Mouse (Mus musculus): ENCODE results near the gene Ttc9b. TPM values are rescaled to one million over a fixed set of nuclear protein-coding genes. Genes with fewer than 3 reads are reported as not detected.

Gene Ttc9b
- polyA plus RNA-seq, 2 experiments = 0.21 to 0.24 TPM

DNA sequence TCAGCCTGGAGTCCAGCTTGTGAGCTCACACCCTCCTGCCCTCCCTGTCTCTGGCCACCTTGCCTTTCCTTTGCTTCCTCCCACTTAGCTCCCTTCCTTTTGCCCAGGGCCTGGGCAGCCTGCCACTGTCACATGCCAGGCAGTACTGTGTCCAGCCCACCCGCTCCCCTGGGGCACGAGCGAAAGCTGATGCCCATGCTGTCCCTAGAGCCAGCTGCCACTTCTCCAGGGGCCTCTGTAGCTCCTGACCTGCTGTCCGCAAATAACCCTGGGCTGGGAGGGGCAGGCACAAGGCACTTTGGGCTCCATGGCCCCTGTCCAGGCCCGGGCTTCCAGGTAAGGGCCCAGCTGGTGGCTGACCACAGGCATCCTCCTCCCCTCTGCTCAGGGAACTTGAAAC lies 46.1 kb upstream of the Ttc9b start:
- Histone ChIP-seq H3K27ac (replicated peaks; ENCODE audit: low read depth, low read length) (0 out of 2 replicates have a peak overlapping the region, but pooled peaks have one; percentile 26), H3K9ac (ENCODE audit: low read depth, low read length, severe bottlenecking) (0 out of 2 replicates have a peak overlapping the region, but pooled peaks have one; percentile 7), H3K4me2 (replicated peaks; ENCODE audit: low read depth, low read length, severe bottlenecking) (no peak overlapping the region), H3K36me3 (ENCODE audit: control insufficient read depth, insufficient read depth, low read length) (peaks cover 35% of the 10 kb centered on the region), H3K9me3 (ENCODE audit: control insufficient read depth, low read length) (no peaks in the 10 kb centered on the region), H3K4me3 (replicated peaks; ENCODE audit: low read length) (no peak overlapping the region), H3K4me1 (ENCODE audit: control insufficient read depth, insufficient read depth, low read length) (peaks cover 23% of the 10 kb centered on the region), H3K27me3 (ENCODE audit: control insufficient read depth, insufficient read depth, low read length) (no peaks in the 10 kb centered on the region)
- ATAC-seq (ENCODE audit: low FRiP score, low read depth) (0 out of 2 replicates have a peak, but pooled peaks have one; percentile 13), DNase-seq (ENCODE audit: low spot score) (no peak)
- TF ChIP-seq POLR2A (IDR thresholded peaks at IDR 0.05; ENCODE audit: borderline replicate concordance, extremely low read depth, insufficient read depth, insufficient read length) = no peak
- 62% methylated on average over 5 of the region's 5 CpGs for WGBS

DNA sequence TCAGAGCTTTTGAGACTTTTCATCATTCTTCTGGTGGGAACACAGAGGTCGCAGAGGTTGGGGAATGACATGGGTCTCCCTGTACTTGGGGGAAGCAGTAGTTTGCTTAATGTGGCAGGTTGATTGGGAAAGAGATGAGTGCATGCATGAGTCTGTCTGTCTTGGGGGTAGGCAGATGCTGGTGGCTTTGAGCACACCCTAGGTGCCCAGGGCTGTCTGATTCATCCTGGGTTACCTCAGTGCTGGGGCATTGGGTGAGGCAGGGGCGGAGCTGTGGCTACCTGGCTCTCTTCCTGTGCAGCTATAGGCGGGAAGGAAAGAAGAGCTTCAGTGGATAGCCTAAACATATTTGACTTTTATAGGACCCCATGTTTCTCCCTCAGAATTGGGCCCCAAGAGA lies 45.6 kb upstream of the Ttc9b start:
- Histone ChIP-seq H3K9me3 (ENCODE audit: control insufficient read depth, low read length) (no peaks in the 10 kb centered on the region), H3K4me2 (replicated peaks; ENCODE audit: low read depth, low read length, severe bottlenecking) (no peak overlapping the region), H3K9ac (ENCODE audit: low read depth, low read length, severe bottlenecking) (0 out of 2 replicates have a peak overlapping the region, but pooled peaks have one; percentile 7), H3K27me3 (ENCODE audit: control insufficient read depth, insufficient read depth, low read length) (no peaks in the 10 kb centered on the region), H3K27ac (replicated peaks; ENCODE audit: low read depth, low read length) (no peak overlapping the region), H3K36me3 (ENCODE audit: control insufficient read depth, insufficient read depth, low read length) (peaks cover 35% of the 10 kb centered on the region), H3K4me1 (ENCODE audit: control insufficient read depth, insufficient read depth, low read length) (peaks cover 23% of the 10 kb centered on the region), H3K4me3 (replicated peaks; ENCODE audit: low read length) (no peak overlapping the region)
- TF ChIP-seq POLR2A (IDR thresholded peaks at IDR 0.05; ENCODE audit: borderline replicate concordance, extremely low read depth, insufficient read depth, insufficient read length) = no peak
- no peak for DNase-seq (ENCODE audit: low spot score)
- no peak for ATAC-seq (ENCODE audit: low FRiP score, low read depth)
- WGBS = 91% methylated on average over 3 of the region's 3 CpGs

DNA sequence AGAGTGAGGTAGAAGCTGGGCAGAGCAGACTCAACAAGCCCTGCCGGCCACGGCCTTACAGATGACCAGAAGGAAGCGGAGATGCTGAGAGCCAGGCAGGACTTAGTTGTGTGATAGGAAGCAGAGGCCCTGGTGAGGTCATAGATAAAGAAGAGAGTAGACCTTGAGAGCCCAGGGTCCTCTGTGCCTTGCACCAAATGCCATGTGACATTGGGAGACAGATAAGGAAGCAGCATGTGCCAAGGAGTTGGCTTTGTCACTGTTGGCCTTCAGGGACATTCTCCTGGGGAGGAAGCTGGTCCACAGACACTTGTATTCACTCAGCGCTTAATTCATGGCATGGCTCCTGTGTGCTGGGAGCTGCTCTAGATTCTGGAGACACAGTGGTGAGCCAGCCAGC lies 44.4 kb upstream of the Ttc9b start:
- no peaks in the 10 kb centered on the region for H3K9me3 ChIP-seq (ENCODE audit: control insufficient read depth, low read length)
- H3K4me2 ChIP-seq (replicated peaks; ENCODE audit: low read depth, low read length, severe bottlenecking) = no peak overlapping the region
- ATAC-seq (ENCODE audit: low FRiP score, low read depth) (no peak), DNase-seq (ENCODE audit: low spot score) (no peak)
- no peak overlapping the region for H3K4me3 ChIP-seq (replicated peaks; ENCODE audit: low read length)
- WGBS = 97% methylated on average over 4 of the region's 4 CpGs
- no peak overlapping the region for H3K9ac ChIP-seq (ENCODE audit: low read depth, low read length, severe bottlenecking)
- H3K27ac ChIP-seq (replicated peaks; ENCODE audit: low read depth, low read length) = no peak overlapping the region
- H3K27me3 ChIP-seq (ENCODE audit: control insufficient read depth, insufficient read depth, low read length) = no peaks in the 10 kb centered on the region
- peaks cover 35% of the 10 kb centered on the region for H3K36me3 ChIP-seq (ENCODE audit: control insufficient read depth, insufficient read depth, low read length)
- TF ChIP-seq POLR2A (IDR thresholded peaks at IDR 0.05; ENCODE audit: borderline replicate concordance, extremely low read depth, insufficient read depth, insufficient read length) = no peak
- H3K4me1 ChIP-seq (ENCODE audit: control insufficient read depth, insufficient read depth, low read length) = peaks cover 23% of the 10 kb centered on the region

DNA sequence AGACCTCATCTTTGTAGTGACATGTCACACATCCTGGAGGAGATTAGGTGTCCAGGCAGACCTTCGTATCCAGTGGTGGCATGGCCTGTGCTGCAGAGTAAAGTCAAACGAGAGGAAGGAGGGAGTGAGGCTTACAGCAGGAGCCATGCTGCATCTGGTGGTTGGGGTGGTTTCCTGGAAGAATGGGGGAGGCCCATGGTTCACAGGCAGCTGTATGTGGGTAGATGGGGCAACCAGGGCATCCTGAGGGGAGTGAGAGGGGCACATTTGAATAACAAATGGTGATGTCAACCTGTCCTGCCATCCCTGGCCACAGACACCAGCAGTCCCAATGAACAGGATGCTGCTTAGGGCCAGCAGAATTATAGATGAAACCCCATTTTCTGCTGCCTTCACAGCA lies 44.0 kb upstream of the Ttc9b start:
- H3K27me3 ChIP-seq (ENCODE audit: control insufficient read depth, insufficient read depth, low read length) = no peaks in the 10 kb centered on the region
- H3K9ac ChIP-seq (ENCODE audit: low read depth, low read length, severe bottlenecking) = no peak overlapping the region
- H3K9me3 ChIP-seq (ENCODE audit: control insufficient read depth, low read length) = no peaks in the 10 kb centered on the region
- ATAC-seq (ENCODE audit: low FRiP score, low read depth) (no peak), DNase-seq (ENCODE audit: low spot score) (no peak)
- H3K4me2 ChIP-seq (replicated peaks; ENCODE audit: low read depth, low read length, severe bottlenecking) = no peak overlapping the region
- H3K4me3 ChIP-seq (replicated peaks; ENCODE audit: low read length) = no peak overlapping the region
- 83% methylated on average over 2 of the region's 2 CpGs for WGBS
- peaks cover 35% of the 10 kb centered on the region for H3K36me3 ChIP-seq (ENCODE audit: control insufficient read depth, insufficient read depth, low read length)
- TF ChIP-seq POLR2A (IDR thresholded peaks at IDR 0.05; ENCODE audit: borderline replicate concordance, extremely low read depth, insufficient read depth, insufficient read length) = no peak
- H3K4me1 ChIP-seq (ENCODE audit: control insufficient read depth, insufficient read depth, low read length) = peaks cover 21% of the 10 kb centered on the region
- H3K27ac ChIP-seq (replicated peaks; ENCODE audit: low read depth, low read length) = no peak overlapping the region

DNA sequence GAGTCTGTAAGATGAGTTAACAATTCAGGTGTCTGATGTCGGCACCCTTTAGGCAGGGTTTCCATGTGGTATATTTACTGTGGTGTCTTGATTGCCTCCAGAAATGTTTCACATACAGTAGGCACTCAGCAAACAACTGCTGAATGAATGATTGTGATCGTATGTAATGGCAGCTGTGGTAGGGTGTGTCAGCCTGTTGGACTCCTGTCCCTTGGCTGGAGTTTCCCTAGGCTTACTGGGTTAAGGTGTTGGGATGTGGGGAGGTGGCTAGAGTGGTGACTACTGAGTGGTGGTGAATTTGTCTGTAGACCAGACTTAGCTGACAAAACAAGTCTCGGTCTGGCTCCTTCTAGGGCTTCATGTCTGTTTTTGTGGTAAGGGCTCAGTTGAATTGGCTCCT lies 43.3 kb upstream of the Ttc9b start:
- H3K36me3 ChIP-seq (ENCODE audit: control insufficient read depth, insufficient read depth, low read length) = peaks cover 35% of the 10 kb centered on the region
- no peaks in the 10 kb centered on the region for H3K27me3 ChIP-seq (ENCODE audit: control insufficient read depth, insufficient read depth, low read length)
- no peak overlapping the region for H3K4me3 ChIP-seq (replicated peaks; ENCODE audit: low read length)
- H3K4me1 ChIP-seq (ENCODE audit: control insufficient read depth, insufficient read depth, low read length) = peaks cover 15% of the 10 kb centered on the region
- DNase-seq (ENCODE audit: low spot score) = no peak
- no peak overlapping the region for H3K27ac ChIP-seq (replicated peaks; ENCODE audit: low read depth, low read length)
- no peak overlapping the region for H3K4me2 ChIP-seq (replicated peaks; ENCODE audit: low read depth, low read length, severe bottlenecking)
- no peaks in the 10 kb centered on the region for H3K9me3 ChIP-seq (ENCODE audit: control insufficient read depth, low read length)
- no peak overlapping the region for H3K9ac ChIP-seq (ENCODE audit: low read depth, low read length, severe bottlenecking)
- no peak for TF ChIP-seq POLR2A (IDR thresholded peaks at IDR 0.05; ENCODE audit: borderline replicate concordance, extremely low read depth, insufficient read depth, insufficient read length)
- no peak for ATAC-seq (ENCODE audit: low FRiP score, low read depth)
- 88% methylated on average over 3 of the region's 3 CpGs for WGBS

DNA sequence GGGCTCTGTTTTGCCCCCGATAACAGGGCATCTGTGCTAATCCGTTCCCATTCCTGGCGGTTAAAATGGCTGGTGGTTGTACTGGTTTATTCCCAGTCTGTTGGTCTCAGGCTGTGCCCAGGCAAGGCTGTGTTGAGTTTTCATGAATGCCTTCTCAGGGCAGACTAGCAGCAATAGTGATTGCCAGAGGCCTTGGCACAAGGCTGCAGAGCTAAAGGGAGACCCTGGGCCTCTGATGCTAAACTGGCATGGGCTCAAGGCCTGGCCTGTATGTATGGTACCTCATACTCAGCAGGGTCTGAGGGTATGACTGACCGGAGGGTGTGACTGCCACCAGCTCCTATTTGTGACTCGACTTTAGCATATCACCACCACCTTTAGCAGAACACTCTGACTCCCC lies 42.8 kb upstream of the Ttc9b start:
- Histone ChIP-seq H3K9ac (ENCODE audit: low read depth, low read length, severe bottlenecking) (no peak overlapping the region), H3K4me3 (replicated peaks; ENCODE audit: low read length) (no peak overlapping the region), H3K27ac (replicated peaks; ENCODE audit: low read depth, low read length) (no peak overlapping the region), H3K27me3 (ENCODE audit: control insufficient read depth, insufficient read depth, low read length) (no peaks in the 10 kb centered on the region), H3K4me1 (ENCODE audit: control insufficient read depth, insufficient read depth, low read length) (peaks cover 10% of the 10 kb centered on the region), H3K4me2 (replicated peaks; ENCODE audit: low read depth, low read length, severe bottlenecking) (no peak overlapping the region), H3K9me3 (ENCODE audit: control insufficient read depth, low read length) (no peaks in the 10 kb centered on the region), H3K36me3 (ENCODE audit: control insufficient read depth, insufficient read depth, low read length) (peaks cover 38% of the 10 kb centered on the region)
- no peak for TF ChIP-seq POLR2A (IDR thresholded peaks at IDR 0.05; ENCODE audit: borderline replicate concordance, extremely low read depth, insufficient read depth, insufficient read length)
- no peak for DNase-seq (ENCODE audit: low spot score)
- no peak for ATAC-seq (ENCODE audit: low FRiP score, low read depth)
- WGBS = 93% methylated on average over 5 of the region's 5 CpGs

Data from limb, embryonic 14.5 days (tissue).